Mouse (Mus musculus): ENCODE data around the gene Nkain2. TPM values are rescaled to one million over a fixed set of nuclear protein-coding genes. Genes with fewer than 3 reads are reported as not detected.
"Not testable (repeated sequence)": the region's sequence is repeated elsewhere in the genome, so short reads cannot be mapped to it uniquely, and the experiment has no call there.

Gene Nkain2
- polyA plus RNA-seq, 1 experiment from 2014 or later = 1.9 TPM

GRCm38 (mm10) chr10:32796215-32796614 is 94.0 kb downstream of the Nkain2 start:
- no peak for DNase-seq (ENCODE audit: low spot score)
- H3K9ac ChIP-seq (ENCODE audit: low read length) = no peak overlapping the region
- H3K36me3 ChIP-seq (ENCODE audit: control insufficient read depth, insufficient read depth, low read length) = no peaks in the 10 kb centered on the region
- ATAC-seq (replicated peaks; ENCODE audit: low FRiP score) = no peak
- no peaks in the 10 kb centered on the region for H3K27me3 ChIP-seq (ENCODE audit: control insufficient read depth, insufficient read depth, low read length)
- WGBS = 86% methylated on average over 2 of the region's 2 CpGs
- no peaks in the 10 kb centered on the region for H3K4me1 ChIP-seq (replicated peaks; ENCODE audit: control insufficient read depth, insufficient read depth, low read length)
- no peak overlapping the region for H3K27ac ChIP-seq (ENCODE audit: low read depth, low read length)
- no peak overlapping the region for H3K4me3 ChIP-seq (ENCODE audit: low read depth, low read length)
- no peak overlapping the region for H3K4me2 ChIP-seq (ENCODE audit: low read depth, low read length, severe bottlenecking)
- no peaks in the 10 kb centered on the region for H3K9me3 ChIP-seq (ENCODE audit: control insufficient read depth, low read length)

- no peaks in the 10 kb centered on the region for H3K36me3 ChIP-seq (ENCODE audit: control insufficient read depth, insufficient read depth, low read length)
- H3K4me1 ChIP-seq (replicated peaks; ENCODE audit: control insufficient read depth, insufficient read depth, low read length) = no peaks in the 10 kb centered on the region
- no peak overlapping the region for H3K4me2 ChIP-seq (ENCODE audit: low read depth, low read length, severe bottlenecking)
- ATAC-seq (replicated peaks; ENCODE audit: low FRiP score) (no peak), DNase-seq (ENCODE audit: low spot score) (no peak)
- no peaks in the 10 kb centered on the region for H3K27me3 ChIP-seq (ENCODE audit: control insufficient read depth, insufficient read depth, low read length)
- H3K27ac ChIP-seq (ENCODE audit: low read depth, low read length) = no peak overlapping the region
- H3K4me3 ChIP-seq (ENCODE audit: low read depth, low read length) = no peak overlapping the region
- no peaks in the 10 kb centered on the region for H3K9me3 ChIP-seq (ENCODE audit: control insufficient read depth, low read length)
- H3K9ac ChIP-seq (ENCODE audit: low read length) = no peak overlapping the region
These were observed 99.7 kb downstream of the Nkain2 start for GRCm38 (mm10) chr10:32790541-32790940.

- H3K9me3 ChIP-seq (ENCODE audit: control insufficient read depth, low read length) = no peaks in the 10 kb centered on the region
- no peaks in the 10 kb centered on the region for H3K4me1 ChIP-seq (replicated peaks; ENCODE audit: control insufficient read depth, insufficient read depth, low read length)
- no peak overlapping the region for H3K27ac ChIP-seq (ENCODE audit: low read depth, low read length)
- H3K4me2 ChIP-seq (ENCODE audit: low read depth, low read length, severe bottlenecking) = no peak overlapping the region
- 88% methylated on average over 3 of the region's 3 CpGs for WGBS
- H3K27me3 ChIP-seq (ENCODE audit: control insufficient read depth, insufficient read depth, low read length) = no peaks in the 10 kb centered on the region
- no peaks in the 10 kb centered on the region for H3K36me3 ChIP-seq (ENCODE audit: control insufficient read depth, insufficient read depth, low read length)
- DNase-seq (ENCODE audit: low spot score) (no peak), ATAC-seq (replicated peaks; ENCODE audit: low FRiP score) (no peak)
- no peak overlapping the region for H3K4me3 ChIP-seq (ENCODE audit: low read depth, low read length)
- no peak overlapping the region for H3K9ac ChIP-seq (ENCODE audit: low read length)
These were observed 107.4 kb downstream of the Nkain2 start for GRCm38 (mm10) chr10:32782732-32783359.

GRCm38 (mm10) chr10:32738989-32739388 is 151.3 kb downstream of the Nkain2 start:
- no peak for ATAC-seq (replicated peaks; ENCODE audit: low FRiP score)
- whole genome bisulfite sequencing = 91% methylated on average over 2 of the region's 2 CpGs

GRCm38 (mm10) chr10:32706579-32706978 is 183.7 kb downstream of the Nkain2 start:
- H3K4me2 ChIP-seq (ENCODE audit: low read depth, low read length, severe bottlenecking); H3K36me3 ChIP-seq (ENCODE audit: control insufficient read depth, insufficient read depth, low read length); H3K4me3 ChIP-seq (ENCODE audit: low read depth, low read length); H3K4me1 ChIP-seq (replicated peaks; ENCODE audit: control insufficient read depth, insufficient read depth, low read length); H3K27ac ChIP-seq (ENCODE audit: low read depth, low read length); H3K27me3 ChIP-seq (ENCODE audit: control insufficient read depth, insufficient read depth, low read length); ATAC-seq (replicated peaks; ENCODE audit: low FRiP score); H3K9me3 ChIP-seq (ENCODE audit: control insufficient read depth, low read length); DNase-seq (ENCODE audit: low spot score); H3K9ac ChIP-seq (ENCODE audit: low read length): not testable (repeated sequence)
- 80% methylated on average over 1 of the region's 1 CpGs for WGBS

More at GRCm38 (mm10) chr10:32738989-32739388, 151.3 kb downstream of the Nkain2 start:
- Histone ChIP-seq H3K27ac (ENCODE audit: low read depth, low read length) (no peak overlapping the region), H3K4me2 (ENCODE audit: low read depth, low read length, severe bottlenecking) (no peak overlapping the region), H3K4me1 (replicated peaks; ENCODE audit: control insufficient read depth, insufficient read depth, low read length) (no peaks in the 10 kb centered on the region), H3K4me3 (ENCODE audit: low read depth, low read length) (no peak overlapping the region), H3K9ac (ENCODE audit: low read length) (no peak overlapping the region), H3K9me3 (ENCODE audit: control insufficient read depth, low read length) (no peaks in the 10 kb centered on the region), H3K36me3 (ENCODE audit: control insufficient read depth, insufficient read depth, low read length) (no peaks in the 10 kb centered on the region), H3K27me3 (ENCODE audit: control insufficient read depth, insufficient read depth, low read length) (no peaks in the 10 kb centered on the region)
- DNase-seq (ENCODE audit: low spot score) = no peak

- no peak for ATAC-seq (replicated peaks; ENCODE audit: low FRiP score)
- DNase-seq (ENCODE audit: low spot score) = no peak
- Histone ChIP-seq H3K4me3 (ENCODE audit: low read depth, low read length) (no peak overlapping the region), H3K4me1 (replicated peaks; ENCODE audit: control insufficient read depth, insufficient read depth, low read length) (no peaks in the 10 kb centered on the region), H3K27ac (ENCODE audit: low read depth, low read length) (no peak overlapping the region), H3K9ac (ENCODE audit: low read length) (no peak overlapping the region), H3K4me2 (ENCODE audit: low read depth, low read length, severe bottlenecking) (no peak overlapping the region), H3K9me3 (ENCODE audit: control insufficient read depth, low read length) (no peaks in the 10 kb centered on the region), H3K27me3 (ENCODE audit: control insufficient read depth, insufficient read depth, low read length) (no peaks in the 10 kb centered on the region), H3K36me3 (ENCODE audit: control insufficient read depth, insufficient read depth, low read length) (no peaks in the 10 kb centered on the region)
- WGBS = 80% methylated on average over 2 of the region's 2 CpGs
These were observed 193.6 kb downstream of the Nkain2 start for GRCm38 (mm10) chr10:32696661-32697060.

- Histone ChIP-seq H3K36me3 (ENCODE audit: control insufficient read depth, insufficient read depth, low read length) (no peaks in the 10 kb centered on the region), H3K27ac (ENCODE audit: low read depth, low read length) (no peak overlapping the region), H3K9me3 (ENCODE audit: control insufficient read depth, low read length) (no peaks in the 10 kb centered on the region), H3K4me1 (replicated peaks; ENCODE audit: control insufficient read depth, insufficient read depth, low read length) (no peaks in the 10 kb centered on the region), H3K4me2 (ENCODE audit: low read depth, low read length, severe bottlenecking) (no peak overlapping the region), H3K4me3 (ENCODE audit: low read depth, low read length) (no peak overlapping the region), H3K9ac (ENCODE audit: low read length) (no peak overlapping the region), H3K27me3 (ENCODE audit: control insufficient read depth, insufficient read depth, low read length) (no peaks in the 10 kb centered on the region)
- ATAC-seq (replicated peaks; ENCODE audit: low FRiP score) (no peak), DNase-seq (ENCODE audit: low spot score) (no peak)
These were observed 205.7 kb downstream of the Nkain2 start for GRCm38 (mm10) chr10:32684548-32684947.

GRCm38 (mm10) chr10:32640256-32640655 is 250.0 kb downstream of the Nkain2 start:
- Histone ChIP-seq H3K4me2 (ENCODE audit: low read depth, low read length, severe bottlenecking) (no peak overlapping the region), H3K4me3 (ENCODE audit: low read depth, low read length) (no peak overlapping the region), H3K9ac (ENCODE audit: low read length) (no peak overlapping the region), H3K9me3 (ENCODE audit: control insufficient read depth, low read length) (no peaks in the 10 kb centered on the region), H3K27me3 (ENCODE audit: control insufficient read depth, insufficient read depth, low read length) (no peaks in the 10 kb centered on the region), H3K4me1 (replicated peaks; ENCODE audit: control insufficient read depth, insufficient read depth, low read length) (no peaks in the 10 kb centered on the region), H3K36me3 (ENCODE audit: control insufficient read depth, insufficient read depth, low read length) (no peaks in the 10 kb centered on the region), H3K27ac (ENCODE audit: low read depth, low read length) (no peak overlapping the region)
- ATAC-seq (replicated peaks; ENCODE audit: low FRiP score) = no peak
- DNase-seq (ENCODE audit: low spot score) = no peak
- WGBS = 78% methylated on average over 3 of the region's 3 CpGs

GRCm38 (mm10) chr10:32639173-32639572 is 251.1 kb downstream of the Nkain2 start:
- Histone ChIP-seq H3K4me1 (replicated peaks; ENCODE audit: control insufficient read depth, insufficient read depth, low read length) (no peaks in the 10 kb centered on the region), H3K4me3 (ENCODE audit: low read depth, low read length) (no peak overlapping the region), H3K27ac (ENCODE audit: low read depth, low read length) (no peak overlapping the region), H3K27me3 (ENCODE audit: control insufficient read depth, insufficient read depth, low read length) (no peaks in the 10 kb centered on the region), H3K9me3 (ENCODE audit: control insufficient read depth, low read length) (no peaks in the 10 kb centered on the region), H3K9ac (ENCODE audit: low read length) (no peak overlapping the region), H3K4me2 (ENCODE audit: low read depth, low read length, severe bottlenecking) (no peak overlapping the region), H3K36me3 (ENCODE audit: control insufficient read depth, insufficient read depth, low read length) (no peaks in the 10 kb centered on the region)
- ATAC-seq (replicated peaks; ENCODE audit: low FRiP score) (no peak), DNase-seq (ENCODE audit: low spot score) (no peak)

Measured in forebrain, embryonic 11.5 days (tissue).